12 mouse cellular contexts compared by ENCODE assay signal in the genomic region with DNA sequence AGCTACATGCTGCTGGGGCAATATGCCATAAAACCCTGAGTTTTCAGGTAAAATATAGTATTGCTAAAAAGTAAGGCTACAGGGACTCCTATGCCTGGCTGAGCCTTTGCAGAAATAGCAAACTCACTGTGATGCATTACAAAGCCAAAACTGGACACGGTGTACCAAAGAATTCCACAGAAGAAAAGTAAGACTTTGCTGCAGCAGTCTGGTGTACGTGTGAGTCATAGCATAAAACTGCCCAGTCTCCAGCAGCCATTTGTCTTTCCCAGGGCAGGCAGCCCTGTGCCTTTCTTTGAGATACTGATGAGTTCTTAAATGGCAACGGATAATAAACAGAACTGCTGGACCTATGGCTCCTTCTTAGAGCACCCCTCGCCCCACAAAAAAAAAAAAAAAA.
DNase-seq lines count a peak whose midpoint lies in the region.
"Had no signal": no experiment of that assay in that cellular context is flagged by ENCODE, and none has a peak within 500 bp of the region (broad histone marks: within the 10 kb centered on the region; RNA-seq: fewer than 3 reads in every experiment).

No protein-coding gene starts in this region.

- peak; percentile 11 for DNase-seq in heart, adult 8-10 months (ENCODE audit: low spot score)
- DNase-seq in heart, postnatal 36 days = no peak
- peak; percentile 12 for DNase-seq in lung, postnatal 36 days
- DNase-seq in lung, postnatal 10 days = no peak
- peak; percentile 19 for DNase-seq in adrenal gland, postnatal 10 days
- DNase-seq in telencephalon, adult 2 months (ENCODE audit: low read depth, low spot score) = peak; percentile 24
- DNase-seq in thymus, postnatal 10 days (ENCODE audit: low spot score in 2 of 2) = no peak
- DNase-seq: cerebellum, adult 11-12 months; cerebellum, postnatal 25 days; gastrocnemius, postnatal 14 days; kidney, postnatal 4 days; right cerebral cortex, postnatal 25 days had no signal

- intact Hi-C loops in heart, postnatal 36 days (cut with DNase I) = no loop called here

Comparison
In these comparisons a context has a peak if more than half of its experiments do, and no peak if none do; other contexts are left out.
1. DNase-seq: peak in heart, adult 8-10 months (single experiment), lung, postnatal 36 days (single experiment), adrenal gland, postnatal 10 days (single experiment) and telencephalon, adult 2 months (single experiment); none in heart, postnatal 36 days (0 of 2), lung, postnatal 10 days (single experiment) and thymus, postnatal 10 days (0 of 2).